Mouse (Mus musculus) fat pad, adult 2 months (tissue): ENCODE measurements around the gene Psma7.

ENCODE experiments used
- DNase-seq: peaks from one replicate; pipeline ENCODE4 v3.0.0-alpha.2; 2011; ENCODE audit warnings: low read depth, low spot score; ENCODE audit errors: extremely low read depth

Gene Psma7

DNA sequence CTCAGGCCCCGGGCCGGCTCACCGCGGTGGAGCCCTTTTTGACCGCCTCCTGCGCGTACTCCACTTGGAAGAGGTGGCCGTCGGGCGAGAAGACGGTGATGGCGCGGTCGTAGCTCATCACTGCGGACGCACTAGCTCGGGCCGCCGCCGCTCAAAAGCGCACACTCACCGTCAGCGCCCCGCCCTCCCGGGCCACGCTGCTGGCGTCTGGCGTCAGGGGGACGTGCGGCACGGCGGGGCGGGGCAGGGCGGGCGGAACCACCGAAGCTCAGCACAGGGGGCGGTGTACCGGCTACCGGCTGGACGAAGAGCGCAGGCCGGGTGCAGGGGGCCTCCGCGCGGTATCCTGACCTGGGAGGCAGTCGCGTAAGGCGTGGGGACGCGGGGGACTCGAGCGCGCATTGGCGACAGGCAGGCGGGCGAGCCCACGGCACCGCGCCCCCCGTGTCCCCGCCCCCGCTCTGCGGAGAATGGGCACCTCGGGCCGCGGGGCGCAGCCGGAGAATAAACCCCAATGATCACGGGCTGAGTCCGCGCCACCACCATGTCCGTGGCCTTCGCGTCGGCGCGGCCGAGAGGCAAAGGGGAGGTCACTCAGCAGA lies at the start of gene Psma7, which contains the start of gene Ss18l1:
Psma7 (minus strand) TSS at position 178 of the 602 bp plus-strand sequence.
Ss18l1 (plus strand) TSS at position 254 of the 602 bp plus-strand sequence.
- DNase-seq: no peak

- no peak for DNase-seq
These were observed 48.1 kb upstream of the Psma7 start for GRCm38 (mm10) chr2:180090285-180090684.

- no peak for DNase-seq
These were observed 45.2 kb upstream of the Psma7 start for GRCm38 (mm10) chr2:180087472-180087871.

DNA sequence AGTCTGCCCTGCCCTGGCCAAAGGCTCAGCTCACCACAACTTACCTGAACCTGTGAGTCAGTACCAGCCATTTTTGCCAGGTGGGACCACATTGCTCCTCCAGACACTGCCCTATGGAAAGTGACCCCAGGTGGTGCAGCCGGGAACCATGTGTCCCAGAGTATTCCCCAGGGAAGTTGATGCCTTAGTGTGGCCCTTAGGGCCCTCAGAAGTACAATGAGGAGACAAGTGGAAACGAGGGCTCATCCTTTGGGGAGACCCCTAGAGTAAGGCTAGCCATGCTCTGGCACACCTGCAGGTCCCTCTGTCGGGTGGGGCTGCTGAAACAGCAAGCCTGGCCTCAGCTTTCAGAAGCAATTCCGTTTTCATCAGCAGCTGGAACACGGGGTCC lies 44.4 kb upstream of the Psma7 start:
- no peak for DNase-seq

- DNase-seq: no peak
These were observed 43.8 kb upstream of the Psma7 start for GRCm38 (mm10) chr2:180085926-180086636.

DNA sequence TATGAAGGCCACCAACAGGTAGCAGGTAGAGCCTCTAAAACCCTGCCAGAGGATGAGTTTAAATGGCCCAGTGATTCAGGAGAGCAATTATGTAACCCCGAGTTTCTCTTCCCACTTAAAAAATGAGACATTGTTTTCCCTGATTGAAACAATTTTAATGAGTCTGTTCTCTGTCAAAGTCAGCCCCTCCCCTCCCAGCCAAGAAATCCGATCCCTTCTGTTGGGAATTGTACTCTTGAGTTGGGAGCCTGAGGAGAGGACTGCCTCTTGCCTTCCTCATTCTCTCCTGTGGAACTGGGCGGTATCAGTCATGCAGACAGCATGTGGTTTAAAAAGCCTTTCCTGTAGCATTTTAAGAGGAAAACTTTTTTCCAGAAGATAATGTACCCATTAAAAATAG lies 42.3 kb upstream of the Psma7 start:
- DNase-seq: no peak

- DNase-seq: no peak
These were observed 40.8 kb upstream of the Psma7 start for GRCm38 (mm10) chr2:180083063-180083462.

DNA sequence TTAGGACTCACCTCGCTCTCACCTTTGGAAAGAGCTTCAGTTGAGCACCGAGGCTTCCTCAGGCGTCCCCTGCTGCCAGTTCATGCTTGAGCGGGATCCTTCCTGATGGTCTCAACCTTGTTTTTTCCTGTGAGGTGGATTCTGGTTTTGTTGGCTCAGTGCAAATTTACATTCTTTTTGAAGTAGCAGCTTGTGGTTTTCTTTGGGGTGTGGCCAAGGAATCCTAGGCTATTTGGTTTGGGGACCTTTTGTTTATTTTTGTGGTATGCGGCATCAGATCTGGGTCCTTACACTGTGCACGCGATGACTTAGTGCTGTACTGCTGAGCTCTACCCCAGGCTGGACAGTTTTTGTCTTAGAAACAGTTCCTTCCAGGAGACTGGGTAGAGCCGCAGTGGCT lies 38.4 kb upstream of the Psma7 start:
- no peak for DNase-seq

- DNase-seq: no peak
These were observed 35.4 kb upstream of the Psma7 start for GRCm38 (mm10) chr2:180077622-180078021.

GRCm38 (mm10) chr2:180072886-180073285 lies 30.7 kb upstream of the Psma7 start:
- no peak for DNase-seq

GRCm38 (mm10) chr2:180071671-180072070 lies 29.4 kb upstream of the Psma7 start:
- no peak for DNase-seq

GRCm38 (mm10) chr2:180070481-180071453 lies 28.5 kb upstream of the Psma7 start, which contains the start of gene Mtg2:
Gene Mtg2 (plus strand): TSS chr2:180070588.
- DNase-seq: no peak

GRCm38 (mm10) chr2:180069770-180070480 lies 27.7 kb upstream of the Psma7 start:
- DNase-seq: no peak

DNA sequence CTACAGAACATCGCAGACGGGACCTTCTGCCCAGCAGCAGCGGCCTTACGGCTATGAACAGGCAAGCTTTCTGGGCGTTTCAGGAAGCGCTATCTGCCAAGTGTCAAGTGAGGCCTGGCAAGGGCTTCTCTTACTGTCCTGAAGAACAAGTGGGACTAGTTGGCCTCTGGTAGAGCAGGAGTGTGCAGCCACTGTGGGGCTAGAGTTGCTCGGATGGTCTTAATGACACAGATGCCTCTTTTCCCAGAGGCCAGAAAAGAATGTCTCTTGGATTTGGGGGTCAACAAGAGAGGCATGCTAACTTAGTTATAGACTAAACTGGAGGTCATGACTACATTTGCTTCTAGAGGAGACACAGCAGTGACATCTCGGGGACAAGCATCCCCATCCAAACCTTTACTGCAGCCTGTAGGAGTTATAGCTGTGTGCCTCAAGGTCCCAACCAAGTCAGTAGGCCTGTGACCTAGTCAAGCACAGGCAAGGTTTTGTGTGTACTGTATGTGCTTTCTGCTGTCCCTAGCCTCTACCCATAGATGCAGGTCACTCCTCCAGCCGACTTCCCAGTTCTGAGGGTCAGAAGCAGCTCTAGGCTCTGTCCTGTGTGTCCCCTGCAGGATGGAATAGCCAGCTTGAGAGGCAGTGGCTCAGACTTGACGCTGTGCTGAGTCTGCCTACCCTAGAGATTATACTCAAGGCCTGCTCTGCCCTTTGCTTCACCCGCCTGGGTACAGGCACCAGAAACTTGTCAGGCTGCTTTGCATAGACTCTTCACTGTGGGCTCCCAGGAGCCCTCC lies 21.3 kb upstream of the Psma7 start:
- no peak for DNase-seq

- DNase-seq: no peak
These were observed 10.8 kb upstream of the Psma7 start for GRCm38 (mm10) chr2:180053001-180053400.

- no peak for DNase-seq
These were observed 9.9 kb upstream of the Psma7 start for GRCm38 (mm10) chr2:180051986-180052733.

DNA sequence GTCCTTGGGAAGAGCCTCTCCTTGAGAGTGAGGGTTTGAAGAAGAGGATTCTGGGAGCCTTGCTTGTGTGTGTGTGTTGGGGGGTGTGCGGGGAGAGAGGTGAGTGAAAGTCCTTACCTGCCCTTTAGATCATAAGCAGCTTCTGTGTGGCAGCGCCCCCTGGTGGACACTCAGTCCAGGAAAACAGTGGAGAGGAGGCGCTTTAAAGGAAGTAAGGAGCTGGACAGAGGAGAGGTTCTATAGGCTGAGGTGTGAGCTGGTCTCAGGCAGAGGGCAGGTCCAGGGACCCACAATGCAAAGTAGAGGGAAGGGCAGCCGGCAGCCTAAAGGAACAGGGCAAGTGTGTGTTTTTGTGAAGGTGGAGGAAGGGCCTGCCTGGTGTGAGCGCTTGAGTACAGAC lies 8.8 kb upstream of the Psma7 start:
- no peak for DNase-seq

GRCm38 (mm10) chr2:180047980-180048635 lies 5.9 kb upstream of the Psma7 start:
- DNase-seq: no peak

DNA sequence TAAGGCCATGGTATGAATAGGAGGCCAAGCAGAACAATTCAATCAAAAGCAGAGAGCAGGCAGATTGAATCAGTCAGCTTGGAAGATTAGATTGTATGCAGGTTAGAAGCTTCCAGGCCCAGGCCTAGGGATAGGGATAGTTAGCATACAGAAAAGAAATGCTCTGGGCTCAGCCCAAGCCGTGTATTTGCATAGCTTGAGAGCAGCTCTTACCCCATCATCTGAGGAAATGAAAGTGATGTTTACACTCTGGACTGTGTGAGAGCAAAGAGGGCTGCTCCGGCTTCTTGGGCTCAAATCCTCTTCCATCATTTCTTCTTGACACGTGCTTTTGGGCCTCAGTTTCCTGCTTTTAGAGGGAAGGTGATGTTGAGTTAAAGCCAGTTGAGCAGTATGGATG lies 5.3 kb upstream of the Psma7 start:
- DNase-seq: no peak
